Mouse (Mus musculus) activated CD4-positive, CD25-positive, alpha-beta regulatory T cell, adult 4 months (primary cell): ENCODE data around the gene Lca5. TPM values are rescaled to one million over a fixed set of nuclear protein-coding genes. Genes with fewer than 3 reads are reported as not detected.

ENCODE experiments used
- ATAC-seq: one replicate; pipeline ENCODE4 v1.8.0; 2017
- polyA plus RNA-seq, 2 experiments: library from polyadenylated mRNA; unstranded; fragments of 100-300 nt; shearing (Covaris generic); gene quantifications; one replicate each; pipeline ENCODE4 v1.2.1; 2017

The Lca5 gene
- polyA plus RNA-seq: 10 to 100 TPM; 10.0 to 18.5 TPM

DNA sequence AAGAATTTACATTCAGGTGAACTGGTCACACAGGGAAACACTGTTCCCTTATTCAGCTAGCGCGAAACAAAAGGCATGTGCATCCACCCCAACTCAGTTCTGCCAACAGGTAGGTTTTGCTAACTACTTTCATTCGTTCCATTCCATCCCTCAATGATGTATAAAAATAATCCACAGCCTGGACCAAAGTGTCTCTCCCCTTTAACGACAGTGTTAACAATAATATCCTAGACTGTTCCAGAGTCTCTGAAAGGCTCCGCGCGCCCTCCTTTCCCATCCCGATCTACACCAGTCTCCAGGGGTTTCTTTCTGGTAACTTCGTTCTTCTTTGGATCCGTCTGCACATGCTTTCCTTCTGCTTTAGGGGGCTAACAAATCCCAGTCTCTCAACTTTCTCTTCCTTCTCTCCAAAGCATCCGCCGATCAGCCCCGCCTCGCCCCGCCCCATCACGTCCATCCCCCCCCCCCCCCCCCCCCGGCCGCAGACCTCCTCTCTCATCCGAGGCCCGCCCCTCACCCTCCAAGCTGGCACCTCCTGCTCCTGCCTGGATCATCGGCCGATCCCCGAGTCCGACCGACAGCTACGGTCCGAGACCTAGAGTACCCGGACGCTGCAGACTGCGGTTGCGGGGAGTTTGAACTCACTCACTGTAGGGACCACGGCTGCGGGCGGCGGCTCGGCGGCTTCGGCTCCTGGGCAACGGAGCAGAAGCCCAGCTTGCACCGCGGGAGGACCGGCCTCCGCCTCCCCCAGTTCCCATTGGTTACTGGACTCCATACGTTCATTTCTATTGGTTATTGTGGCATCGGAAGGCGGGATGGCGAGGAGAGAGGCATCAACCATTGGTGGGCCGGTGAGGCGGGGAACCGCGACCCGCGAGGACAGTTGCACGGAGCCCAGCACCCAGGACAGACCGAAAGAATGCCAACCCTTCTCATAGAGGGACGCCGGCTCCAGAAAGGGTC, at the start of gene Lca5:
TSS of gene Lca5 (minus strand) at position 736 of the 966 bp plus-strand sequence.
- ATAC-seq: peak; percentile 97

DNA sequence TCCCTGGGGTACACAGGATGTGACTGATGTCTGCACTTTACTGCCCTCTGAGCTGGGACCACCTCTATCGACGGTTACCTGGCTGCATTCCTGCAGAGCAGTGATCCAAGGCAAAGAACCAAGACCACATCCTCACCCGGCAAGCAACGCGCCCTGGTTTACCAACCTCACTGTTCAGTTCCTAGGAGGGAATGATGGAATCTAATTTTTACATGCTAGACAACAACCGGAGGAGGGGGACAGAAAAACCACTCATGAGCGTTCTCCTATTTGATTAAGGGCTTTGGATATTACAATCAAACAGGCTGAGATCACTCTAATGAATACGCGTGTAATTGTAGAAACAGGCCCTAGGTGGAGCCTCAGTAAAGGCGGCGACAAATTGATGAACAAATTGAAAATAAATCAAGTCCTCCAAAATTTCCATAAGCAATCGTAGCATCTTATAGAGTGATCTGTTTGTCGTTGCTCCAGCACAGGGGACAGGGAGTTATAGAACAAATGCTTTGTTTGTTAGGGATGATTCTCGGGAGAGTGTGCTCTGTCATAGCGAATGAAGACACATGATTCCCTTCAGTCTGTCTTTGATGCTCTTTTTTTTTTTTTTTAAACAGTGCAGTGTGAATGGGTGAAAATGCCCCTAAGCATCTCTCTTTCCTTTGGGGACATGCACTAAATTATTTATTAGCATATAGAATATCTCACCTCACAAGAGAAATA, 47.7 kb upstream of the Lca5 start:
- no peak for ATAC-seq

GRCm38 (mm10) chr9:83487771-83488470, 47.0 kb upstream of the Lca5 start:
- ATAC-seq: no peak

DNA sequence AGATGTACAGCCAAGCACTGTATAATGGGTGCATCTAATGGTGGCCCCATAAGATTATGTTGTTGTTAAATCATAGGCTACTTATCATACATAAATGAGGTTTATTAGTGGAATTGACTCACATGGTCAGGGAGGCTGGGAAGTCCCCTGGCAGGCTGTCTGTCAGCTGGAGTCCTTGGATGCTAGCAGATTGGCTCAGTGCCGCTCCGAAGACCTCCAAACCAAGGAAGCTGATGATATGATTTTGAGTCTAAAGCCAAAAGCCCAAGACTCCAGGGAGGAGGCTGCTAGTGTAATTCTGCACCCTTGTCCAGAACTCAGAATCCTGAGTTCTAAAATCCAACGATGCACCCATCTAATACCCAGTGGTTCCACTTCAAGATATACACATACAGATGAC, 45.0 kb upstream of the Lca5 start:
- no peak for ATAC-seq

DNA sequence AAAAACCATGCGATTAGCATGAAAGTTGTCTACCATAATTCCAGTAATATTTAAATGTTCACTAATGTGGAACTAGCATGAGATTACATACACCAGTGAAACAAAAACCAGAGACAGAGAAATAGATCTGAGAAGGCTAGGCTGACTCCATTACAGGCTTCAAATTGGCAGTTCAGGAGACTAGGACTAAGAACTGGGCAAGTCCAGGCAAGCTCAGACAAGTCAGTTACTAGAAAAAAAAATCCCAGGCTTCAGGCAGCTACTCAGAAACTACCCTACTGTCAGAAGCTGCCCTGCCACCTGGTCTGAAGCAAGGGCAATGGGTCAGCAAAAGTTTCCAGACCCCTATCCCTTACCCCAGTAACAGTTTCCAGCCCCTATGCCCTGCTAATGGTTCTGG, 44.4 kb upstream of the Lca5 start:
- no peak for ATAC-seq

- no peak for ATAC-seq
These were observed 42.5 kb upstream of the Lca5 start for GRCm38 (mm10) chr9:83483419-83483818.

GRCm38 (mm10) chr9:83482176-83482949, 41.4 kb upstream of the Lca5 start:
- no peak for ATAC-seq

- ATAC-seq: no peak
These were observed 28.9 kb upstream of the Lca5 start for GRCm38 (mm10) chr9:83469871-83470270.

DNA sequence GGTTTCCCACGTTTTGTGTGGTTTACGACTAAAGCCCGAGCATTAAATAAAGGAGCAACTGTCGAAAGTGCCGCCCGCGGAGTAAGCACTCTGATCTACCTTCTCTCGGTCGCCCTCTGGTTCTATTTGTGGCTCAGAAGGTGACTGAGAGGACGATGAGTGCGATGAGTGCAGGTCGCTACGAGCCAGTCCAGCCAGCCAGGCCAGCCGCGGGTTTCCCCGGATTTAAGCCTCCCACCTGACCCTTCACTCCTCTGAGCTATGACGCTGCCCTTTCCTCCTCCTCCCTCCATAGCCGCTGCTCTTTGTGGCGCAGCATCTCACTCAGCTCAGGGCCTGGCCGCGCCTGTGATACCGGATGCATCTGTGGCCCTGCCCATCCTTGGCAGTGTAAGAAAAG, 6.8 kb upstream of the Lca5 start:
- peak; percentile 94 for ATAC-seq

- no peak for ATAC-seq
These were observed 6.2 kb upstream of the Lca5 start for GRCm38 (mm10) chr9:83447176-83447575.

DNA sequence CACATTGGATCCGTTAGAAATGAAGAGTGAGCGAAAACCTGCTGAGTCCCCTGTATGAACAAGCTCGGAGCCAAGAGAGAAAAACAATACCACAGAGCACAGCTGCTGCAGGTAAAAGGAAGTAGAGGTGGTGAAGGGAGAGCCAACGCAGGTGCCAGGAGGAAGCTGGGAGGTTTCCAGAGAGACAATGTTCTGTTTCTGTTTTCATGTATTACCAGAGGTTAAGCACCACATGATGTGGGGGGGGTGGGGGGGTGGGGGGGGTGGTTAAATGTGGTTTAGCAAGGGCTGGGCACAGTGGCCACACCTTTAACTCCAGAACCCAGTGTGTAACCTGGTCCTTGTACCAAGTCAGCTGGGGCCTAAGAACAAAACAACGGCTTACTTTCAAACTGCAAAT, 3.3 kb downstream of the Lca5 start:
- ATAC-seq: peak; percentile 19

GRCm38 (mm10) chr9:83434489-83434888, 6.4 kb downstream of the Lca5 start:
- ATAC-seq: no peak

GRCm38 (mm10) chr9:83433661-83434060, 7.3 kb downstream of the Lca5 start:
- peak; percentile 55 for ATAC-seq

GRCm38 (mm10) chr9:83427926-83428325, 13.0 kb downstream of the Lca5 start:
- no peak for ATAC-seq

DNA sequence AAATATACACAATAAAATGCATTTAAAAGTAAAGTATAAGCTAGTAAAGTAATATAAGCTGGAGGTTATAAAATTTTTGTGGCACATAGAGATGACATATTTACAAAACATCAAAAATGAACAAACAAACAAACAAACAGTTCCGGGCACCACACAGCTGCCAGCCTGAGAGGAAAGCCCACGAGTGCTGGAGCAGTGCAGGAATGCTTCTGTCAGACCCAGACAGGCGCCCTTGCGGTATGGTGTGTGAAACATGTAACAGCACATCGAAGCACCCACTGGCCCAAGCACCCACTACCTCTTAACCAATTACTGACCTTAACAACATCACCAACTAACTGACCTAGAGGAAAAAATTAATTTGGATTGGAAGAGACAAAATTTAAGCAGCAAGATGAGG, 22.0 kb downstream of the Lca5 start:
- ATAC-seq: no peak

- ATAC-seq: no peak
These were observed 27.9 kb downstream of the Lca5 start for GRCm38 (mm10) chr9:83413046-83413445.

DNA sequence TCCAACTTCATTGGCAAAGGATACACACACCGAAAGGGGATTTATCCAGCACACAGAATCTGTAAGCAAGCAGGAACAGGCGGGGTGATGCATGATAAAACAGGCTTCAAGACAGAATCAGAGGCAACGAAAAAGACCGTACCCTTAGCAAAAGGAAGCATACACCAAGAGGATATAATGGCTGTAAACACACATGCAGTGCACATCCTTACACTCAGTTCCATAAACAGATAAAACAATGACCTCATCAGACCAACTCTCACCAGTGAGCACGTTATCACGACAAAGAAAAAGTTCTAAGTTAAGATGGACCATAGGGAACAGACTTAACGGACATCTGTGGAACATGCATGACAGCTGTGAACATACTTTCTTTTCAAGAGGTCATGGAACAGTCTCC, 35.8 kb downstream of the Lca5 start:
- no peak for ATAC-seq

- no peak for ATAC-seq
These were observed 40.1 kb downstream of the Lca5 start for GRCm38 (mm10) chr9:83400783-83401182.

GRCm38 (mm10) chr9:83399414-83399813, 41.5 kb downstream of the Lca5 start:
- no peak for ATAC-seq

DNA sequence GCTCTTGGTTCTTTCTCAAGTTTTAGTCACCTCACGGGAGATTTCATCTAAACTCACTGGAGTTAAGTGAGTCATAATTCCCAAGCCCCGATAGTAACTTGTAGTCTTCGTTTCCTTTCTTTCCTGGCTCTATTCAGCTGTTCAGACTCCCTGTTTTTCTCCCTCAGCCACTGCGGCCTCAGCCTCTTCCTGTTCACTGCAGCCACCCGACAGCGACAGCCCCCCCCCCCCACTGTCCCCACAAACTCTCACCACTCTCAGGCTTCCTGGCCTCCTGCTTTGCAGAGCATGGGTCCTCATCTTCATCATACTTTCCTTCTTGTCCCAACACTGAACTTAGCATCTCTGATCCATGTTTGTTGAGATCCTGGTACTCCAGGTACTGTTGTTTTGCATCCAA, 42.7 kb downstream of the Lca5 start:
- no peak for ATAC-seq

GRCm38 (mm10) chr9:83395456-83395855, 45.5 kb downstream of the Lca5 start:
- ATAC-seq: no peak

DNA sequence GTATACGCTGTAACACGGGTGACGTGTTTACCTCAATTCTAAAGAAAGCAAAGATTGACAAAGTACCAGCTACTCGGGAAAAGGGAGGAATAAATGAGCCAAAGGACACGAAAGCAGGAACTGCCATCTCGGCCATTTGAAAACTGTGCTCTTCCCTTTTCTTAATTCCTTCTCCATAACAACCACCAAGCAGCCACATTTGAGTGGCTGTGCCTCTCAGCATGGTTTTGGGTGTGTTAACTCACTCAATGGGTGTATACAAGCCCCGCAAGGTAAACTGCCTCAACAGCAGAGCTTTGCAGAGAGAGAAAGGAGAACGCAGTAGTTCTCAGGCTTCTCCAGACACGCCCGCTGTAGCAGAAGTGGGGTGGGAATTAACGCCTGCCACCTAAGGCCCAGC, 48.9 kb downstream of the Lca5 start:
- ATAC-seq: no peak
